Mouse (Mus musculus) CH12.LX (cell line): Measurements from ENCODE around the gene Rnase13. TPM values are rescaled to one million over a fixed set of nuclear protein-coding genes. Genes with fewer than 3 reads are reported as not detected.

Source experiments
- DNase-seq: peaks from one replicate; pipeline ENCODE4 v3.0.0-alpha.2; 2013; ENCODE audit errors: extremely low read depth
- H3K27ac ChIP-seq: 2 replicates; pipeline ENCODE4 v1.5.1; 2012; ENCODE audit warnings: low read depth, mild to moderate bottlenecking, control low read depth, moderate library complexity; ENCODE audit not compliant: insufficient read depth
- H3K27me3 ChIP-seq: replicated peaks from 2 replicates; pipeline ENCODE3; 2012; ENCODE audit warnings: inconsistent platforms
- H3K36me3 ChIP-seq, 2 experiments: replicated peaks in 1 of 2; 2 replicates each; pipeline versions ENCODE3 to v1.6.1; 2012; ENCODE audit warnings: inconsistent platforms in 1 of 2, low read length in 1 of 2, mild to moderate bottlenecking in 1 of 2, mixed read lengths in 1 of 2, moderate library complexity in 1 of 2; ENCODE audit not compliant: control insufficient read depth in 1 of 2, insufficient read depth in 1 of 2
- H3K4me1 ChIP-seq, 2 experiments: 2 replicates each; pipeline ENCODE4 v1.6.1; 2012; ENCODE audit warnings: inconsistent platforms in 1 of 2, moderate library complexity in 1 of 2; ENCODE audit not compliant: insufficient read depth in 2 of 2, control insufficient read depth in 1 of 2
- H3K4me2 ChIP-seq: 2 replicates; pipeline ENCODE4 v1.6.1; 2012; ENCODE audit warnings: low read depth, mild to moderate bottlenecking, control low read depth; ENCODE audit not compliant: poor library complexity, insufficient read depth, severe bottlenecking
- H3K4me3 ChIP-seq, 3 experiments: fragments of 150-350 bp in 1 of 3; sonication (generic) in 1 of 3; replicated peaks in 1 of 3; 2 replicates each; pipeline versions ENCODE3 to v1.5.1; 2011 to 2012; ENCODE audit warnings: low read depth in 2 of 3, low read length in 2 of 3, mild to moderate bottlenecking in 2 of 3, moderate library complexity in 2 of 3, control low read depth in 1 of 3, improper control_type of control experiment in 1 of 3, inconsistent platforms in 1 of 3, mixed read lengths in 1 of 3; ENCODE audit not compliant: poor library complexity in 1 of 3
- H3K79me2 ChIP-seq: replicated peaks from 2 replicates; pipeline ENCODE4 v1.6.1; 2012; ENCODE audit warnings: mild to moderate bottlenecking, moderate library complexity; ENCODE audit not compliant: control insufficient read depth, poor library complexity, insufficient read depth, severe bottlenecking; ENCODE audit errors: extremely low read depth
- H3K9ac ChIP-seq: 2 replicates; pipeline ENCODE4 v1.6.1; 2012; ENCODE audit warnings: low read depth, mild to moderate bottlenecking, control low read depth, moderate library complexity; ENCODE audit not compliant: insufficient read depth
- H3K9me3 ChIP-seq: replicated peaks from 2 replicates; pipeline ENCODE3; 2012; ENCODE audit warnings: low read length, inconsistent platforms, mixed read lengths
- BHLHE40 ChIP-seq: IDR thresholded peaks from 2 replicates; pipeline ENCODE4 v1.6.1; 2011; ENCODE audit warnings: mild to moderate bottlenecking, low read depth, low read length, improper control_type of control experiment
- CHD2 ChIP-seq: IDR thresholded peaks from 2 replicates; pipeline ENCODE4 v1.6.1; 2011; ENCODE audit warnings: low read length, improper control_type of control experiment
- CTCF ChIP-seq, 2 experiments: IDR thresholded peaks in 1 of 2; conservative IDR thresholded peaks in 1 of 2; 2 replicates each; pipeline ENCODE4 v1.5.1; 2011 to 2012; ENCODE audit warnings: low read depth in 2 of 2, low read length in 2 of 2, improper control_type of control experiment in 1 of 2, inconsistent platforms in 1 of 2, mild to moderate bottlenecking in 1 of 2, moderate library complexity in 1 of 2
- E2F4 ChIP-seq: IDR thresholded peaks from 2 replicates; pipeline ENCODE4 v1.6.1; 2011; ENCODE audit warnings: low read depth, low read length, improper control_type of control experiment; ENCODE audit not compliant: insufficient replicate concordance
- ELF1 ChIP-seq: IDR thresholded peaks from 2 replicates; pipeline ENCODE4 v1.6.1; 2014; ENCODE audit warnings: low read depth, mild to moderate bottlenecking, inconsistent platforms, low read length, improper control_type of control experiment
- EP300 ChIP-seq: IDR thresholded peaks from 2 replicates; pipeline ENCODE4 v1.6.1; 2011; ENCODE audit warnings: low read length, improper control_type of control experiment
- GABPA ChIP-seq: IDR thresholded peaks from 2 replicates; pipeline ENCODE4 v1.6.1; 2012; ENCODE audit warnings: low read depth, low read length, improper control_type of control experiment, inconsistent platforms; ENCODE audit not compliant: insufficient replicate concordance
- HCFC1 ChIP-seq: IDR thresholded peaks from 2 replicates; pipeline ENCODE4 v1.6.1; 2012; ENCODE audit warnings: low read depth, mild to moderate bottlenecking, inconsistent platforms, low read length, improper control_type of control experiment
- IRF4 ChIP-seq: IDR thresholded peaks from 2 replicates; pipeline ENCODE4 v1.6.1; 2014; ENCODE audit warnings: low read depth, mild to moderate bottlenecking, inconsistent platforms, low read length, improper control_type of control experiment
- JUND ChIP-seq: conservative IDR thresholded peaks from 2 replicates; pipeline ENCODE4 v1.6.1; 2011; ENCODE audit warnings: low read depth, low read length, improper control_type of control experiment
- MAFK ChIP-seq: IDR thresholded peaks from 2 replicates; pipeline ENCODE4 v1.6.1; 2011; ENCODE audit warnings: low read length, improper control_type of control experiment; ENCODE audit not compliant: insufficient replicate concordance
- MAZ ChIP-seq: IDR thresholded peaks from 2 replicates; pipeline ENCODE4 v1.6.1; 2012; ENCODE audit warnings: low read depth, mild to moderate bottlenecking, inconsistent platforms, low read length, improper control_type of control experiment, moderate library complexity
- MEF2A ChIP-seq: IDR thresholded peaks from 2 replicates; pipeline ENCODE4 v1.6.1; 2014; ENCODE audit warnings: low read depth, mild to moderate bottlenecking, inconsistent platforms, low read length, improper control_type of control experiment, borderline replicate concordance
- MYC ChIP-seq: IDR thresholded peaks from 2 replicates; pipeline ENCODE4 v1.6.1; 2011; ENCODE audit warnings: low read depth, mild to moderate bottlenecking, improper control_type of control experiment, low read length
- NRF1 ChIP-seq: IDR thresholded peaks from 2 replicates; pipeline ENCODE4 v1.6.1; 2014; ENCODE audit warnings: low read depth, mild to moderate bottlenecking, inconsistent platforms, low read length, improper control_type of control experiment, moderate library complexity
- PAX5 ChIP-seq: IDR thresholded peaks from 2 replicates; pipeline ENCODE4 v1.6.1; 2012; ENCODE audit warnings: low read length, inconsistent platforms, mixed read lengths
- POLR2A ChIP-seq: IDR thresholded peaks from 2 replicates; pipeline ENCODE4 v1.6.1; 2011; ENCODE audit warnings: low read depth, mild to moderate bottlenecking, improper control_type of control experiment, low read length
- POLR2AphosphoS2 ChIP-seq: IDR thresholded peaks from 2 replicates; pipeline ENCODE4 v1.6.1; 2011; ENCODE audit warnings: low read depth, low read length, improper control_type of control experiment
- RAD21 ChIP-seq: IDR thresholded peaks from 2 replicates; pipeline ENCODE4 v1.6.1; 2011; ENCODE audit warnings: low read depth, mild to moderate bottlenecking, low read length, improper control_type of control experiment, moderate library complexity
- RCOR1 ChIP-seq: conservative IDR thresholded peaks from 2 replicates; pipeline ENCODE4 v1.6.1; 2012; ENCODE audit warnings: low read depth, mild to moderate bottlenecking, inconsistent platforms, low read length, improper control_type of control experiment
- SIN3A ChIP-seq: IDR thresholded peaks from 2 replicates; pipeline ENCODE4 v1.6.1; 2012; ENCODE audit warnings: low read length, improper control_type of control experiment, inconsistent platforms
- TBP ChIP-seq: conservative IDR thresholded peaks from 2 replicates; pipeline ENCODE4 v1.6.1; 2011; ENCODE audit warnings: low read depth, low read length, improper control_type of control experiment
- TCF12 ChIP-seq: IDR thresholded peaks from 2 replicates; pipeline ENCODE4 v1.6.1; 2014; ENCODE audit warnings: low read depth, mild to moderate bottlenecking, inconsistent platforms, low read length, improper control_type of control experiment
- USF1 ChIP-seq: IDR thresholded peaks from 2 replicates; pipeline ENCODE4 v1.6.1; 2014; ENCODE audit warnings: low read depth, mild to moderate bottlenecking, inconsistent platforms, low read length, improper control_type of control experiment
- USF2 ChIP-seq: conservative IDR thresholded peaks from 2 replicates; pipeline ENCODE4 v1.6.1; 2011; ENCODE audit warnings: low read depth, low read length, improper control_type of control experiment
- ZMIZ1 ChIP-seq: IDR thresholded peaks from 2 replicates; pipeline ENCODE4 v1.6.1; 2012; ENCODE audit warnings: low read depth, mild to moderate bottlenecking, inconsistent platforms, low read length, improper control_type of control experiment
- dilution Hi-C: fragments of 300-500 bp; cut with MboI; formaldehyde crosslinking; loops from 2 replicates; pipeline ENCODE4 v1.14.3; 2020; ENCODE audit warnings: low sequenced_read_pairs; ENCODE audit not compliant: extremely low pct_unique_long_range_greater_than_20kb, extremely low pct_ligation_motif_present
- in situ Hi-C: fragments of 300-500 bp; cut with MboI; formaldehyde crosslinking; loops from 3 replicates; pipeline ENCODE4 v1.14.3; 2019; ENCODE audit warnings: low sequenced_read_pairs, low pct_ligation_motif_present, low pct_unique_long_range_greater_than_20kb, mixed read lengths
- polyA plus RNA-seq: library from polyadenylated mRNA; unstranded; fragments of >175 nt; gene quantifications from 2 replicates; pipeline ENCODE4 v1.2.1, GENCODE M21; 2012; ENCODE audit warnings: low read depth; ENCODE audit not compliant: insufficient read length
- total RNA-seq, 2 experiments: library from RNA; depleted of rRNA; stranded (reverse); fragments of 300-350 nt in 1 of 2; fragments of >200 nt in 1 of 2; gene quantifications; 2 replicates each; pipeline ENCODE4 v1.2.3; 2012 to 2014

Rnase13 gene
- total and polyA plus RNA-seq, 3 experiments = not detected

DNA sequence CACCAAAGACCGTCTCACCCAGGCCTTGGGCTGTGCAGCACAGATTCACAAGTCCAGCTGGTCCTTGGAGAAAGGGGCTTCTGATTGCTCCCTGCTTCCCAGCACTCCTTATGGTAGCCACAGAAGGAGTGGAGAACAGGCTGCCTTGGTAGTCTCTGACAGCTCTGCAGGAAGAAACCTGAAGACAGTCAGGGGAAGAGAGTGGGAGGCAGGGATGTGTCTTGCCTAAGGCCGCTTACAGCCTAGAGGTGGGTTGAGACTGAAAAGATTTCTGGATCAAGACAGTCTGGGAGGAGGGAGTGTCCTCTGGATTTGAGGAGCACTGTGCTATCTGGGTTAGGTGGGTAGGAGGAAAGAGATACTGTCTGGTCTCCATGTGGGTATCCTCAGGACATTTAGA, 337 bp upstream of the Rnase13 start:
- no peak for TF ChIP-seq ZMIZ1
- TF ChIP-seq NRF1 = no peak
- TF ChIP-seq HCFC1 = no peak
- no peak for TF ChIP-seq MEF2A
- no peak for TF ChIP-seq RCOR1
- no peak for TF ChIP-seq MAZ
- no peak for TF ChIP-seq GABPA
- TF ChIP-seq PAX5 = no peak
- TF ChIP-seq E2F4 = no peak
- TF ChIP-seq USF2 = no peak
- no peak for TF ChIP-seq JUND
- no peak for TF ChIP-seq TBP
- no peak for TF ChIP-seq EP300
- no peak for TF ChIP-seq MYC
- TF ChIP-seq ELF1 = no peak
- no peak for TF ChIP-seq BHLHE40
- no peak for TF ChIP-seq CHD2
- no peak for TF ChIP-seq POLR2AphosphoS2
- no peak for TF ChIP-seq IRF4
- Histone ChIP-seq H3K9me3 (no peaks in the 10 kb centered on the region), H3K79me2 (no peaks in the 10 kb centered on the region), H3K4me1 (peaks cover 3 to 14% of the 10 kb centered on the region in 2 experiments; a peak in 3 of 4 replicates), H3K27ac (no peak overlapping the region), H3K36me3 (no peaks in the 10 kb centered on the region), H3K27me3 (peaks cover 2% of the 10 kb centered on the region), H3K4me3 (no peak overlapping the region), H3K9ac (no peak overlapping the region), H3K4me2 (no peak overlapping the region)
- DNase-seq = no peak
- in situ Hi-C loops = loop anchor here (25.0 kb wide), 1 partner anchor 414 kb away; the partner anchor contains the start of gene Sall2
- dilution Hi-C loops = no loop called here

DNA sequence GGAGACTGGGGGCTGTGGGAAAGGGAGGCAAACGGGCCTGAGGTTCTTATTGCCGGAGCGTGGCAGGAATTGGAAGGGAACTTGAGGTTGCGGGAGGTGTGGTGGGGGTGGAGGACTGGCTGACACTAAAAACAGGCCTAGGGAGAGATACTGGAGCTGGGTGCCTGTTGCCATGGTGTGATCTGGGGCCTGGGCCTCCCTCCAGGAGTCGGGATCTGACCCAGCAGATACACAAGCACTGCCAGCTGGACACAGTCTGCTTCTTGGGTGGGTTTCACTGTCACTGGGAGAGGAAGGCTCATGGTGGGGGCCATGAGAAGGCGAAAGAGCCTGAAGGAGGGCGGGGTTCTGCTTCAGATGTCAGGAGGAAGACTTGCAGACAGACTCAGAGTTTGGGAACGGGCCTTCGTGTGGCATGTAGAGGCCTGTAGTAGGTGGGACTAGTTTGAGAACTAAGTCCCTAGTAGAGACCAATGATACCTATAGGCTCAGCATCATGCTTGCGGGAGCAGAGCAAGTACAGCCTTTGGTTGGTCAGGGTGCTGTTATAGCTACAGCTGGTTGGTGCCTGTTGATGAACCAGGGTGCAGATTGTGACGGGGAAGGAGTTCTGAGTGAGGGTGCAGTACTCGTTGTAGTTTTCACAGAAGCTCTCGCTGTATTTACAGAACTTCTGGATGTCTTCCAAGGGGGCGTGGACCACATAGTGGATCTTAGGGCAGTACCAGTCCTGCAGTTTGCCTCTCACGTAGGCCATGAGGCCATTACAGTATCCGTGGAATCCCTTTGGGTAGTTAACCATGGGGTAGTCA, 608 bp downstream of the Rnase13 start:
- Histone ChIP-seq H3K4me3 (no peak overlapping the region), H3K36me3 (no peaks in the 10 kb centered on the region), H3K4me2 (no peak overlapping the region), H3K9ac (no peak overlapping the region), H3K27ac (no peak overlapping the region), H3K9me3 (no peaks in the 10 kb centered on the region), H3K4me1 (peaks cover 3 to 14% of the 10 kb centered on the region in 2 experiments; a peak in 3 of 4 replicates), H3K27me3 (peaks cover 2% of the 10 kb centered on the region), H3K79me2 (no peaks in the 10 kb centered on the region)
- no peak for DNase-seq
- no peak for TF ChIP-seq POLR2AphosphoS2
- no peak for TF ChIP-seq CTCF (conservative IDR thresholded peaks at IDR 0.05 in 1 of 2, IDR thresholded peaks at IDR 0.05 in 1 of 2; ENCODE audit: low read depth in 2 of 2, low read length in 2 of 2)
- no peak for TF ChIP-seq TBP
- TF ChIP-seq SIN3A = no peak
- TF ChIP-seq TCF12 = no peak
- TF ChIP-seq MAFK = no peak
- TF ChIP-seq HCFC1 = no peak
- no peak for TF ChIP-seq RAD21
- no peak for TF ChIP-seq USF1
- no peak for TF ChIP-seq POLR2A
- no peak for TF ChIP-seq ELF1
- no peak for TF ChIP-seq CHD2
- dilution Hi-C loops (no loop called here), in situ Hi-C loops (loop anchor here (25.0 kb wide), 1 partner anchor 415 kb away; the partner anchor contains the start of gene Sall2)
